Mouse (Mus musculus) testis, adult 2 months (tissue): Measurements from ENCODE around the gene Zpr1.

Source experiments
- CTCF ChIP-seq: fragments of 200-500 bp; IDR thresholded peaks from 2 replicates; pipeline ENCODE4 v1.5.1; 2012; ENCODE audit warnings: low read depth, mild to moderate bottlenecking, inconsistent platforms, low read length, moderate library complexity; ENCODE audit not compliant: control insufficient read depth, insufficient read depth, insufficient replicate concordance
- POLR2A ChIP-seq: fragments of 200-500 bp; IDR thresholded peaks from 2 replicates; pipeline ENCODE4 v1.6.1; 2012; ENCODE audit warnings: low read depth, mild to moderate bottlenecking, inconsistent platforms, low read length, moderate library complexity; ENCODE audit not compliant: control insufficient read depth

DNA sequence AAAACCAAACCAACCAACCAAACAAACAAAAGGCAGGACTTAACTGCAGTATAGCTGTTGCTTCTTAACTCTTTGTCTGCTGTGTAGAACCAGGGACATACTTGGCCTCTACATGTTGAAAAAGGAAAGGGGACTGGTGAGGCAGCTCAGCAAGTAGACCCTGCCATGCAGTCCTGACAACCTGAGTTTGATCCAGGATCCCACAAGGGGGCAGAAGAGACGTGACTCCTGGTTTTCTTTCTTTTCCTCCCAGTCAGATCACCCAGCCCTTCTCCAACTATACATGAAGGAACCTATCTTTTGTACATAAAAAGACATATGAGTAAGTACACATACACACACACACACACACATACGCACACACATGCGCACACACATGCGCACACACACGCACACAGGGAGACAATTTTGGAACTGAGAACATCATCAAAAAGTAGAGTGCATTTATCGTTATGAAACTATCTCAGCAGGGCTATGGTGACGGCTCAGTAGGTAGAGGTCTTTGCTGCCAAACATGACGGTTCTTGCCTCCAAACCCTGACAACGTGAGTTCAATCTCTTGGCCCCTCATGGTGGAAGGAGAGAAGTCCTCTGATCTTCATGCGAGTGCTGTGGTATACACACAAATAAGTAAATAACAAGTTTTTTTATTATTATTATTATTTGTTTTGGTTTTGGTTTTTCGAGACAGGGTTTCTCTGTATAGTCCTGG, 54.0 kb downstream of the Zpr1 start:
- TF ChIP-seq CTCF (no peak), POLR2A (no peak)
